Mouse (Mus musculus) ES-Bruce4 (cell line): ENCODE data around the gene Tcf12. TPM values are rescaled to one million over a fixed set of nuclear protein-coding genes. Genes with fewer than 3 reads are reported as not detected.

ENCODE experiments used
- H3K27ac ChIP-seq: 2 replicates; pipeline ENCODE4 v1.5.1; 2012; ENCODE audit warnings: low read length, inconsistent platforms; ENCODE audit not compliant: insufficient read depth
- H3K27me3 ChIP-seq: 2 replicates; pipeline ENCODE4 v1.6.1; 2012; ENCODE audit warnings: mild to moderate bottlenecking, low read length, inconsistent platforms; ENCODE audit not compliant: control insufficient read depth, poor library complexity, insufficient read depth, severe bottlenecking
- H3K36me3 ChIP-seq: 2 replicates; pipeline ENCODE4 v1.6.1; 2012; ENCODE audit warnings: inconsistent platforms, mild to moderate bottlenecking, low read length, moderate library complexity; ENCODE audit not compliant: control insufficient read depth, poor library complexity, insufficient read depth, severe bottlenecking
- H3K4me1 ChIP-seq: one replicate; pipeline ENCODE4 v1.8.1; 2011; ENCODE audit warnings: low read length; ENCODE audit not compliant: control insufficient read depth, insufficient read depth
- H3K4me3 ChIP-seq: 2 replicates; pipeline ENCODE4 v1.5.1; 2011; ENCODE audit warnings: low read depth, mild to moderate bottlenecking, low read length
- H3K9ac ChIP-seq: 2 replicates; pipeline ENCODE4 v1.6.1; 2012; ENCODE audit warnings: low read depth, mild to moderate bottlenecking, inconsistent platforms; ENCODE audit not compliant: poor library complexity, severe bottlenecking
- H3K9me3 ChIP-seq: replicated peaks from 2 replicates; pipeline ENCODE4 v1.6.1; 2012; ENCODE audit warnings: mild to moderate bottlenecking, low read length, inconsistent platforms; ENCODE audit not compliant: control insufficient read depth, poor library complexity, insufficient read depth, severe bottlenecking
- CTCF ChIP-seq: IDR thresholded peaks from one replicate; pipeline ENCODE4 v1.8.1; 2011; ENCODE audit warnings: low read depth, low read length
- EP300 ChIP-seq: IDR thresholded peaks from 2 replicates; pipeline ENCODE4 v1.6.1; 2011; ENCODE audit warnings: low read depth, low read length; ENCODE audit not compliant: insufficient read depth
- POLR2A ChIP-seq: IDR thresholded peaks from one replicate; pipeline ENCODE4 v1.8.1; 2011; ENCODE audit warnings: low read length; ENCODE audit not compliant: insufficient read depth
- polyA plus RNA-seq: library from polyadenylated mRNA; stranded (reverse); fragments of >200 nt; gene quantifications from 2 replicates; pipeline ENCODE4 v1.2.4, GENCODE M21; 2011; ENCODE audit warnings: low read depth; ENCODE audit not compliant: missing spikeins, insufficient read depth, insufficient read length

The Tcf12 gene
- polyA plus RNA-seq, 1 experiment: 52.6 TPM

DNA sequence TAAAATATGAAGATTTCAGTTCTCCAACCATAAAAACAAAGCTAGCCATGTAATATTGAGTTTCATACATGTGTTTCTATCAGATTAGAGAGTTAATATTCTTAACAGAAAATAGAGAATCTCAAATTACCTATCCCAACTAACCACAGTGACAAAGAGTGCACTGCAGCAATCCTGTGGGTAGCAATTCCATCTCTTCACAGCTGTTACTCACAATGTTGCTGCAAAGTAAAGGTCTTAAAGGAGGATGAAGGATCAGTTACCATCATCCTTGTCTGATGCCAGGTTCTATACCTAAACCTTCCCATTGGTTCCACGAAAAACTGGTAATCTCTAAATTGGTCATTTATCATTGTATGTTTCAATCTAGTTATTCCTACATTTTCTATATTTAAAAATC, 95.7 kb downstream of the Tcf12 start:
- no peak overlapping the region for H3K27ac ChIP-seq
- H3K36me3 ChIP-seq: no peaks in the 10 kb centered on the region
- no peaks in the 10 kb centered on the region for H3K4me1 ChIP-seq
- H3K9me3 ChIP-seq: no peaks in the 10 kb centered on the region
- no peaks in the 10 kb centered on the region for H3K27me3 ChIP-seq
- H3K9ac ChIP-seq: no peak overlapping the region
- TF ChIP-seq CTCF (no peak), POLR2A (no peak), EP300 (no peak)
- H3K4me3 ChIP-seq: no peak overlapping the region

GRCm38 (mm10) chr9:72014585-72015381, 96.9 kb downstream of the Tcf12 start:
- no peak overlapping the region for H3K27ac ChIP-seq
- H3K4me3 ChIP-seq: no peak overlapping the region

GRCm38 (mm10) chr9:72013541-72013940, 98.1 kb downstream of the Tcf12 start:
- H3K4me3 ChIP-seq: no peak overlapping the region
- H3K4me1 ChIP-seq: no peaks in the 10 kb centered on the region
- no peak overlapping the region for H3K27ac ChIP-seq
- no peaks in the 10 kb centered on the region for H3K27me3 ChIP-seq
- no peak overlapping the region for H3K9ac ChIP-seq
- no peaks in the 10 kb centered on the region for H3K36me3 ChIP-seq
- TF ChIP-seq POLR2A (no peak), EP300 (no peak), CTCF (no peak)
- H3K9me3 ChIP-seq: no peaks in the 10 kb centered on the region

More at GRCm38 (mm10) chr9:72014585-72015381, 96.9 kb downstream of the Tcf12 start:
- H3K9me3 ChIP-seq: no peaks in the 10 kb centered on the region
- H3K36me3 ChIP-seq: no peaks in the 10 kb centered on the region
- no peak for TF ChIP-seq CTCF
- TF ChIP-seq POLR2A: no peak
- TF ChIP-seq EP300: no peak
- no peaks in the 10 kb centered on the region for H3K4me1 ChIP-seq
- H3K27me3 ChIP-seq: no peaks in the 10 kb centered on the region
- H3K9ac ChIP-seq: no peak overlapping the region

DNA sequence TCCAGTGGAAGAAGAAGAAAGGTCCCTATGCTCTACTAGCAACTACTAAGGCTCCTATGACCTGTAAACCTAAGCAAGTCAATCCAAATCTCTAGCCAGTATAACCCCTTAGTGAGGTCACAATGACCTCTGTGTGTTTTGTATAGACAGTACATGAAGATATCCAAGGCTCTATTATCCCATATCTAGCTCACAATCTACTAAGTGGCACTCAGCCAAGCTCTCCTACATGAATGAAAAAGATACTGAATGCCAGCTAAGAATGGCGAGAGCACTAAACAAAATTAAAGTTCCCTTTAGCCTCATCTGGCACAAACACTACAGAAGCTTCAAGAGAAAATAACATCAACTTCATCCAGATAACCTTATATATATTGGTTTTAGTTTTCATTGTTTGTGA, 103.0 kb downstream of the Tcf12 start:
- H3K27ac ChIP-seq: no peak overlapping the region
- H3K27me3 ChIP-seq: no peaks in the 10 kb centered on the region
- H3K4me1 ChIP-seq: no peaks in the 10 kb centered on the region
- no peak for TF ChIP-seq CTCF
- no peak for TF ChIP-seq POLR2A
- TF ChIP-seq EP300: no peak
- no peak overlapping the region for H3K9ac ChIP-seq
- no peaks in the 10 kb centered on the region for H3K36me3 ChIP-seq
- no peaks in the 10 kb centered on the region for H3K9me3 ChIP-seq
- H3K4me3 ChIP-seq: no peak overlapping the region

DNA sequence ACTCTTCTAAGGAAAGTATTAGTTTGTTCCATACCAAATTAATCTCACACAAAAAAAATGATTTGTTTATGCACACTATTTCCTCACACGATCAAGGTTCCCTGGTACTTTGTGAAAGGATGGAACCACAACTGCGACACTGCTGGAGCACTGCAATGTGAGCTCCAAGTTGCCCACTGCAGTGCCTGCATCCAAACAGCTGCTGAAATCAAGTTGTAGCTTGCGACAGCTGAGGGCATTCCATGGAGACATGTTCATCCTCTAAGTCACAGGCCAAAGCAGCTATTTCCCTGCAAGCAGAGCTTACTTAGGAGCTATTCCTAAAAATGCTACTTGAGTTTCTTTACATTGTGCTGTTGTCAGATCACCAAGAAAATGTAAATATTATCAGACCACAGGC, 120.5 kb downstream of the Tcf12 start:
- no peak overlapping the region for H3K27ac ChIP-seq
- no peak overlapping the region for H3K4me3 ChIP-seq
- no peaks in the 10 kb centered on the region for H3K9me3 ChIP-seq
- H3K9ac ChIP-seq: no peak overlapping the region
- no peaks in the 10 kb centered on the region for H3K4me1 ChIP-seq
- H3K36me3 ChIP-seq: no peaks in the 10 kb centered on the region
- no peaks in the 10 kb centered on the region for H3K27me3 ChIP-seq
- TF ChIP-seq POLR2A (no peak), CTCF (no peak)

- no peaks in the 10 kb centered on the region for H3K9me3 ChIP-seq
- H3K36me3 ChIP-seq: no peaks in the 10 kb centered on the region
- no peaks in the 10 kb centered on the region for H3K4me1 ChIP-seq
- TF ChIP-seq EP300: no peak
- no peak for TF ChIP-seq POLR2A
- no peak for TF ChIP-seq CTCF
- H3K27ac ChIP-seq: no peak overlapping the region
- H3K4me3 ChIP-seq: no peak overlapping the region
- no peak overlapping the region for H3K9ac ChIP-seq
- no peaks in the 10 kb centered on the region for H3K27me3 ChIP-seq
Measured at GRCm38 (mm10) chr9:71990376-71990775, 121.3 kb downstream of the Tcf12 start.
